Mouse (Mus musculus): ENCODE measurements around the gene Fam234b. TPM values are rescaled to one million over a fixed set of nuclear protein-coding genes. Genes with fewer than 3 reads are reported as not detected.
A peak's percentile ranks its signal among the peaks of the same experiment; 100 is the strongest.

The Fam234b gene
- polyA plus RNA-seq, 1 experiment from 2014 or later: 25.2 TPM

DNA sequence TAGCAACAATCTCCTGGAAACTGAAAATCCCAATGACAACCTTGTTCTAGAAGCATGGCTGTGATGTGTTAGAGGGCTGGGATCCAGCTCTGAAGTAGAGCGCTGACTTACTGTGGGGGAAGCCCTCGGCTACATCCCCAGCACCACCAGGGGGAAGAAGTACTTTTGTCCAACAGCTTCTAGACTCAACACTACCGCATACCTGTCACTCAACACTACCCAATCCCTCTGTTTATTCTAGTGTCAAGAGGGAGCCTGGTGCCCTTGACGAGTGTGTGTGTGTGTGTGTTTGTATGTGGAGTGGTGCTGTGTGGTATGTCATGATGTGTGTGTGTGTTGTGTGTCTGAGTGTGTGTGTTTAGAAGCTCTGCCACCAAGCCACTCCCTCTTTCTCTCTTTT is 40.3 kb upstream of the Fam234b start:
- TF ChIP-seq CTCF (IDR thresholded peaks at IDR 0.05; ENCODE audit: low read depth): peak; percentile 35
- ATAC-seq (ENCODE audit: insufficient read depth): peak; percentile 85

DNA sequence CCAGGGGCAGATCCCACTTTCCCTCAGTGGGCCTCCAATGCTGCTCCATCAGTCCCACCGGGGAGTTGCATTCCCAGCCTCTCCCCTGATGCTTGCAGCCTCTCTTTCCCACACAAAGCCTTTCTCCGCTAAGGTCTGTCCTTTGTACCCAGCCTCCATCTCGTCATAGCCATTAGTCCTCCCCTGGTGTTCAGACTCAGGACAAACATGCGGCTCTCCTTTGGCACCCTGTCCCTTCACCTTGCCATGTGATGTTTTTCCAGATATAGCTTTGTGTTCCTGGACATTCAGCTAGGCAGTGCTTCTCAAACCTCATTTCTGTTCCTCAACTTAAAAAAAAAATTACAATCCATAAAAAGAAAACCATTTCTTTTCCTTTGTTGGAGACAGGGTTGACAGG is 39.3 kb upstream of the Fam234b start:
- no peak for DNase-seq
- no peak overlapping the region for H3K27ac ChIP-seq (ENCODE audit: low read depth)
- H3K9me3 ChIP-seq (ENCODE audit: low read depth, low read length): no peaks in the 10 kb centered on the region
- no peaks in the 10 kb centered on the region for H3K4me1 ChIP-seq (ENCODE audit: insufficient read depth)
- ATAC-seq (ENCODE audit: insufficient read depth): no peak
- H3K4me2 ChIP-seq: no peak overlapping the region
- no peak for TF ChIP-seq CTCF (IDR thresholded peaks at IDR 0.05; ENCODE audit: low read depth)
- no peak overlapping the region for H3K9ac ChIP-seq
- H3K36me3 ChIP-seq (ENCODE audit: insufficient read depth): no peaks in the 10 kb centered on the region
- H3K4me3 ChIP-seq (ENCODE audit: low read depth, low read length): no peak overlapping the region
- 57% methylated on average over 4 of the region's 4 CpGs for WGBS
- no peaks in the 10 kb centered on the region for H3K27me3 ChIP-seq (ENCODE audit: insufficient read depth, low read length)

More for the DNA sequence above, 40.3 kb upstream of the Fam234b start:
- H3K27ac ChIP-seq (ENCODE audit: low read depth): no peak overlapping the region
- H3K36me3 ChIP-seq (ENCODE audit: insufficient read depth): no peaks in the 10 kb centered on the region
- peak; percentile 61 for DNase-seq
- no peaks in the 10 kb centered on the region for H3K9me3 ChIP-seq (ENCODE audit: low read depth, low read length)
- H3K4me1 ChIP-seq (ENCODE audit: insufficient read depth): no peaks in the 10 kb centered on the region
- H3K4me3 ChIP-seq (ENCODE audit: low read depth, low read length): no peak overlapping the region
- 21% methylated on average over 4 of the region's 4 CpGs for WGBS
- no peak overlapping the region for H3K4me2 ChIP-seq
- no peak overlapping the region for H3K9ac ChIP-seq
- H3K27me3 ChIP-seq (ENCODE audit: insufficient read depth, low read length): no peaks in the 10 kb centered on the region

DNA sequence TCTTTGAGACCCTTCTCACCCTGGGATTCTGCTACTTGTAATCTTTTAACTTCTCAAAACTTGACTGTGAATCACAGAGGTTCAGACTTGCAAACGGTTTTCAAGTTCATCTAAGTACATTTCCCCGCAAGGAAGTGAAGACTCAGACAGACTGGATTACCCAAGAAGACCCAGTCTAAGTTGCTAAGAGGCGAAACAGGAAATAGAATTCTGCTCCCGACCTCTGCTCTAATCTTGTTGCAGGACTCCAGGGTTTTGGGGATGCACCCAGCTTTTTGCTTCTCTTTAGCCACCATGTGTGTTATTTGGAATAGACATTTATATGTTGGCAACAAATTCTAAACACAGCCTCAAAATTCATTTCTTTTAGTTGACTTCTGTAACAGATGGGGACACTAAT is 36.4 kb upstream of the Fam234b start:
- Histone ChIP-seq H3K27ac (ENCODE audit: low read depth) (no peak overlapping the region), H3K4me2 (no peak overlapping the region), H3K36me3 (ENCODE audit: insufficient read depth) (no peaks in the 10 kb centered on the region), H3K9me3 (ENCODE audit: low read depth, low read length) (no peaks in the 10 kb centered on the region), H3K27me3 (ENCODE audit: insufficient read depth, low read length) (no peaks in the 10 kb centered on the region), H3K4me3 (ENCODE audit: low read depth, low read length) (no peak overlapping the region), H3K9ac (no peak overlapping the region), H3K4me1 (ENCODE audit: insufficient read depth) (no peaks in the 10 kb centered on the region)
- DNase-seq (no peak), ATAC-seq (ENCODE audit: insufficient read depth) (no peak)
- WGBS: 66% methylated on average over 4 of the region's 4 CpGs
- TF ChIP-seq CTCF (IDR thresholded peaks at IDR 0.05; ENCODE audit: low read depth): no peak

- 78% methylated on average over 3 of the region's 3 CpGs for WGBS
- H3K9me3 ChIP-seq (ENCODE audit: low read depth, low read length): no peaks in the 10 kb centered on the region
Measured at GRCm38 (mm10) chr6:135162311-135162710, 35.5 kb upstream of the Fam234b start.

DNA sequence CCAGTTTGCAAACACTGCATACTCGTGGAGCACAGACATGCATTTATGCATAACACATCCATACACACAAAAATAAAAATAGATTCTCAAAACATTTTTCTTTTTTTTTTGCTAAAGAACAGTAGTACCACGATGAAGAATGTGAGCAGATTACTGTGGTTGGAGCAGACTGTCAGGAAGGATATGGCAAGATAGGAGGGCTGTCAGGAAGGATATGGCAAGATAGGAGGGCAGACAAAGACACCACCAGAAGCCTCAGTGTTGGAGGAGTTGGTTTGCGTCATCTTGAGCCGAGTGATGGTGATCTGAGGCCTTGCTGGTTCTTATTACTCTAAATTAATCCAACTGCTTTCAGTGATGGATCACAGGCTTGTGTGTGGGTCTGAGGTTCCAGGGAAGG is 34.9 kb upstream of the Fam234b start:
- no peak overlapping the region for H3K4me2 ChIP-seq
- DNase-seq: no peak
- WGBS: 60% methylated on average over 4 of the region's 4 CpGs
- no peaks in the 10 kb centered on the region for H3K27me3 ChIP-seq (ENCODE audit: insufficient read depth, low read length)
- H3K9me3 ChIP-seq (ENCODE audit: low read depth, low read length): no peaks in the 10 kb centered on the region
- no peak for ATAC-seq (ENCODE audit: insufficient read depth)
- no peak overlapping the region for H3K9ac ChIP-seq
- peaks cover 5% of the 10 kb centered on the region; the same call in 1 of the 2 replicates for H3K4me1 ChIP-seq (ENCODE audit: insufficient read depth)
- no peak overlapping the region for H3K27ac ChIP-seq (ENCODE audit: low read depth)
- H3K36me3 ChIP-seq (ENCODE audit: insufficient read depth): no peaks in the 10 kb centered on the region
- no peak overlapping the region for H3K4me3 ChIP-seq (ENCODE audit: low read depth, low read length)
- no peak for TF ChIP-seq CTCF (IDR thresholded peaks at IDR 0.05; ENCODE audit: low read depth)

More at GRCm38 (mm10) chr6:135162311-135162710, 35.5 kb upstream of the Fam234b start:
- no peak for TF ChIP-seq CTCF (IDR thresholded peaks at IDR 0.05; ENCODE audit: low read depth)
- H3K9ac ChIP-seq: no peak overlapping the region
- no peak overlapping the region for H3K4me3 ChIP-seq (ENCODE audit: low read depth, low read length)
- no peaks in the 10 kb centered on the region for H3K36me3 ChIP-seq (ENCODE audit: insufficient read depth)
- no peak overlapping the region for H3K4me2 ChIP-seq
- H3K4me1 ChIP-seq (ENCODE audit: insufficient read depth): 0 out of 2 replicates have a peak, but pooled peaks cover 2% of the 10 kb centered on the region
- DNase-seq: no peak
- H3K27ac ChIP-seq (ENCODE audit: low read depth): no peak overlapping the region
- no peak for ATAC-seq (ENCODE audit: insufficient read depth)
- no peaks in the 10 kb centered on the region for H3K27me3 ChIP-seq (ENCODE audit: insufficient read depth, low read length)

DNA sequence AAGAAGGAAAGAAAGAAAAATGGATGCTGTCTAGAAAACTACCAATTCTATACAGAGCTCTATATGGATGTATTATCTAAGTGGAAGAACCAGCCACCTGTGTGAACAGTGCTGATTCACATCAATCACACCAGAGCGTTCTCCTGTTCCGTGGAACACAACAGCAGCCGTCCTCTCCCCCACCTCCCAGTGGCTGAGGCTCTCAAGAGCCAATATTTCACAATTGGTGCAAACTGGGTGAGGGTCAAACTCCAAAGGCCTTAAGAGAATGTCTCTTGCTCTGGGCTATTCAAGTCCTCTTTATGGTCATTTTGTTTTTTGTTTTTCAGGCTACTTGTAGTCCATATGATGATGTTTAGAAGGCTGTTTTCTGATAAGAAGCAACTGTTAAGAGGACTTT is 32.6 kb upstream of the Fam234b start:
- ATAC-seq (ENCODE audit: insufficient read depth): no peak
- H3K4me3 ChIP-seq (ENCODE audit: low read depth, low read length): no peak overlapping the region
- no peak for TF ChIP-seq CTCF (IDR thresholded peaks at IDR 0.05; ENCODE audit: low read depth)
- H3K4me2 ChIP-seq: no peak overlapping the region
- H3K36me3 ChIP-seq (ENCODE audit: insufficient read depth): no peaks in the 10 kb centered on the region
- no peak overlapping the region for H3K27ac ChIP-seq (ENCODE audit: low read depth)
- H3K9me3 ChIP-seq (ENCODE audit: low read depth, low read length): no peaks in the 10 kb centered on the region
- H3K9ac ChIP-seq: no peak overlapping the region
- no peaks in the 10 kb centered on the region for H3K27me3 ChIP-seq (ENCODE audit: insufficient read depth, low read length)
- peaks cover 5% of the 10 kb centered on the region; the same call in 1 of the 2 replicates for H3K4me1 ChIP-seq (ENCODE audit: insufficient read depth)
- no peak for DNase-seq
- 71% methylated on average over 3 of the region's 3 CpGs for WGBS

- no peak for TF ChIP-seq CTCF (IDR thresholded peaks at IDR 0.05; ENCODE audit: low read depth)
- Histone ChIP-seq H3K36me3 (ENCODE audit: insufficient read depth) (no peaks in the 10 kb centered on the region), H3K4me1 (ENCODE audit: insufficient read depth) (peaks cover 5% of the 10 kb centered on the region; the same call in 1 of the 2 replicates), H3K9me3 (ENCODE audit: low read depth, low read length) (no peaks in the 10 kb centered on the region), H3K9ac (no peak overlapping the region), H3K27ac (ENCODE audit: low read depth) (no peak overlapping the region), H3K4me2 (no peak overlapping the region; the same call in 1 of the 2 replicates), H3K27me3 (ENCODE audit: insufficient read depth, low read length) (no peaks in the 10 kb centered on the region), H3K4me3 (ENCODE audit: low read depth, low read length) (no peak overlapping the region)
- DNase-seq (no peak), ATAC-seq (ENCODE audit: insufficient read depth) (no peak)
- WGBS: 72% methylated on average over 2 of the region's 2 CpGs
Measured at GRCm38 (mm10) chr6:135165706-135166105, 32.1 kb upstream of the Fam234b start.

All from lung, embryonic 14.5 days (tissue).